Mouse (Mus musculus) c-Kit-negative CD71-positive TER-119-positive erythroid progenitor cells, embryonic 14.5 days (primary cell): Measurements from ENCODE around the gene Drc7.
"Not testable (repeated sequence)": the region's sequence is repeated elsewhere in the genome, so short reads cannot be mapped to it uniquely, and the experiment has no call there.

ENCODE experiments used
- DNase-seq: peaks from one replicate; pipeline ENCODE4 v3.0.0-alpha.2; 2013; ENCODE audit warnings: low read depth, low spot score

The Drc7 gene

GRCm38 (mm10) chr8:95054927-95055510, at the start of gene Drc7:
Drc7 (plus strand) TSS chr8:95055103.
- DNase-seq = no peak

- DNase-seq = no peak
Measured at GRCm38 (mm10) chr8:95012442-95012919, 42.4 kb upstream of the Drc7 start.

- no peak for DNase-seq
Measured at GRCm38 (mm10) chr8:95015866-95016265, 39.0 kb upstream of the Drc7 start.

GRCm38 (mm10) chr8:95016684-95017083, 38.2 kb upstream of the Drc7 start:
- DNase-seq = no peak

GRCm38 (mm10) chr8:95017451-95017850, 37.5 kb upstream of the Drc7 start, which contains the start of gene Adgrg3:
Adgrg3 (plus strand) TSS chr8:95017692.
- no peak for DNase-seq

GRCm38 (mm10) chr8:95017969-95018635, 36.8 kb upstream of the Drc7 start:
- DNase-seq = no peak

- no peak for DNase-seq
Measured at GRCm38 (mm10) chr8:95020293-95020777, 34.6 kb upstream of the Drc7 start.

GRCm38 (mm10) chr8:95020821-95021220, 34.1 kb upstream of the Drc7 start:
- DNase-seq = no peak

- DNase-seq = no peak
Measured at GRCm38 (mm10) chr8:95023201-95023600, 31.7 kb upstream of the Drc7 start.

GRCm38 (mm10) chr8:95024387-95024786, 30.5 kb upstream of the Drc7 start:
- no peak for DNase-seq

- DNase-seq = peak; percentile 26
Measured at GRCm38 (mm10) chr8:95025421-95025820, 29.5 kb upstream of the Drc7 start.

GRCm38 (mm10) chr8:95028391-95028790, 26.5 kb upstream of the Drc7 start:
- not testable (repeated sequence) for DNase-seq

- DNase-seq = no peak
Measured at GRCm38 (mm10) chr8:95037106-95037925, 17.6 kb upstream of the Drc7 start.

- DNase-seq = no peak
Measured at GRCm38 (mm10) chr8:95041883-95042784, 12.8 kb upstream of the Drc7 start.

- no peak for DNase-seq
Measured at GRCm38 (mm10) chr8:95044811-95045210, 10.1 kb upstream of the Drc7 start.

GRCm38 (mm10) chr8:95046982-95047381, 7.9 kb upstream of the Drc7 start:
- no peak for DNase-seq

- no peak for DNase-seq
Measured at GRCm38 (mm10) chr8:95047884-95048680, 6.8 kb upstream of the Drc7 start.

- DNase-seq = no peak
Measured at GRCm38 (mm10) chr8:95049636-95050035, 5.3 kb upstream of the Drc7 start.

GRCm38 (mm10) chr8:95054438-95054837, 465 bp upstream of the Drc7 start:
- DNase-seq = no peak

- DNase-seq = no peak
Measured at GRCm38 (mm10) chr8:95056414-95056813, 1.5 kb downstream of the Drc7 start.
